Mouse (Mus musculus) cerebellum, adult (tissue): Measurements from ENCODE around the gene Trp53.

Experiments
- ATAC-seq: cut with Nextera tagmentation; 2 replicates; pipeline ENCODE4 v1.9.2; 2017; ENCODE audit warnings: mild to moderate bottlenecking, moderate library complexity, mixed read lengths; ENCODE audit not compliant: insufficient number of reproducible peaks, low FRiP score, low TSS enrichment

The Trp53 gene

GRCm38 (mm10) chr11:69560896-69561854 is 19.0 kb upstream of the Trp53 start:
- ATAC-seq: no peak

- no peak for ATAC-seq
Measured at GRCm38 (mm10) chr11:69563373-69563772, 16.8 kb upstream of the Trp53 start.

- ATAC-seq: no peak
Measured at GRCm38 (mm10) chr11:69564391-69564790, 15.8 kb upstream of the Trp53 start.

GRCm38 (mm10) chr11:69565131-69565530 is 15.0 kb upstream of the Trp53 start:
- no peak for ATAC-seq

- ATAC-seq: no peak
Measured at GRCm38 (mm10) chr11:69575220-69575619, 4.9 kb upstream of the Trp53 start.

- no peak for ATAC-seq
Measured at GRCm38 (mm10) chr11:69576307-69576706, 3.9 kb upstream of the Trp53 start.

- no peak for ATAC-seq
Measured at GRCm38 (mm10) chr11:69578301-69578700, 1.9 kb upstream of the Trp53 start.

- ATAC-seq: peak; percentile 87
Measured at GRCm38 (mm10) chr11:69579128-69580017, 786 bp upstream of the Trp53 start.

GRCm38 (mm10) chr11:69580572-69581146 is 500 bp downstream of the Trp53 start:
- ATAC-seq: no peak

- peak; percentile 67; the same call in 1 of the 2 replicates for ATAC-seq
Measured at GRCm38 (mm10) chr11:69581147-69581688, 1.1 kb downstream of the Trp53 start.

GRCm38 (mm10) chr11:69581814-69582213 is 1.7 kb downstream of the Trp53 start:
- ATAC-seq: no peak

GRCm38 (mm10) chr11:69582230-69582805 is 2.2 kb downstream of the Trp53 start:
- ATAC-seq: no peak

- ATAC-seq: no peak
Measured at GRCm38 (mm10) chr11:69584008-69584407, 3.8 kb downstream of the Trp53 start.

- ATAC-seq: no peak
Measured at GRCm38 (mm10) chr11:69584937-69585336, 4.8 kb downstream of the Trp53 start.

GRCm38 (mm10) chr11:69585718-69586325 is 5.7 kb downstream of the Trp53 start:
- ATAC-seq: no peak

- no peak for ATAC-seq
Measured at GRCm38 (mm10) chr11:69589207-69589834, 9.2 kb downstream of the Trp53 start.

GRCm38 (mm10) chr11:69590622-69591021 is 10.5 kb downstream of the Trp53 start:
- no peak for ATAC-seq

GRCm38 (mm10) chr11:69591424-69591823 is 11.3 kb downstream of the Trp53 start:
- ATAC-seq: no peak
